Mouse (Mus musculus) embryonic facial prominence, embryonic 10.5 days (tissue): Measurements from ENCODE around the gene Gsk3a. TPM values are rescaled to one million over a fixed set of nuclear protein-coding genes. Genes with fewer than 3 reads are reported as not detected.

Experiments
- DNase-seq: peaks from one replicate; pipeline ENCODE4 v3.0.0-alpha.2; 2017; ENCODE audit warnings: low spot score
- H3K27ac ChIP-seq: fragments of 300-500 bp; sonication (generic); replicated peaks from 2 replicates; pipeline ENCODE4 v1.5.1; 2016; ENCODE audit warnings: mild to moderate bottlenecking
- H3K27me3 ChIP-seq: fragments of 300-500 bp; sonication (generic); replicated peaks from 2 replicates; pipeline ENCODE4 v1.6.1; 2016; ENCODE audit warnings: low read depth, mild to moderate bottlenecking; ENCODE audit not compliant: poor library complexity, severe bottlenecking
- H3K36me3 ChIP-seq: fragments of 300-500 bp; sonication (generic); replicated peaks from 2 replicates; pipeline ENCODE4 v1.6.1; 2016; ENCODE audit warnings: mild to moderate bottlenecking, moderate library complexity
- H3K4me1 ChIP-seq: fragments of 300-500 bp; sonication (generic); 2 replicates; pipeline ENCODE4 v1.6.1; 2016
- H3K4me3 ChIP-seq: fragments of 300-500 bp; sonication (generic); 2 replicates; pipeline ENCODE4 v1.5.1; 2016; ENCODE audit warnings: mild to moderate bottlenecking, moderate library complexity
- H3K9me3 ChIP-seq: fragments of 300-500 bp; sonication (generic); 2 replicates; pipeline ENCODE4 v1.6.1; 2016; ENCODE audit warnings: mild to moderate bottlenecking
- WGBS: fragments of 180-500 bp; shearing (Covaris S2); methylation state at CpG from one replicate; pipeline ENCODE4 v1.1.7; 2016; 5-methylcytosine and 5-hydroxymethylcytosine counted together
- polyA plus RNA-seq: library from polyadenylated mRNA; unstranded; fragments of >200 nt; fragmentation: Nextera tagmentation; extraction: Ambion mirVana; gene quantifications from 2 replicates; pipeline ENCODE4 v1.2.1, GENCODE M21; 2016

Gene Gsk3a
- polyA plus RNA-seq, 1 experiment from 2014 or later, result 10.7 TPM

GRCm38 (mm10) chr7:25203624-25204023, 34.0 kb downstream of the Gsk3a start:
- DNase-seq, result no peak
- Histone ChIP-seq H3K9me3 (no peaks in the 10 kb centered on the region), H3K4me3 (no peak overlapping the region), H3K27ac (no peak overlapping the region), H3K27me3 (no peaks in the 10 kb centered on the region), H3K4me1 (peaks cover 8% of the 10 kb centered on the region), H3K36me3 (peaks cover 51% of the 10 kb centered on the region)
- 86% methylated on average over 20 of the region's 20 CpGs for WGBS

- Histone ChIP-seq H3K36me3 (peaks cover 10% of the 10 kb centered on the region), H3K9me3 (no peaks in the 10 kb centered on the region), H3K4me1 (no peaks in the 10 kb centered on the region; the same call in 1 of the 2 replicates), H3K27me3 (no peaks in the 10 kb centered on the region), H3K27ac (no peak overlapping the region), H3K4me3 (no peak overlapping the region)
- DNase-seq, result no peak
- WGBS, result 71% methylated on average over 10 of the region's 10 CpGs
Measured at GRCm38 (mm10) chr7:25197384-25198018, 40.1 kb downstream of the Gsk3a start.

DNA sequence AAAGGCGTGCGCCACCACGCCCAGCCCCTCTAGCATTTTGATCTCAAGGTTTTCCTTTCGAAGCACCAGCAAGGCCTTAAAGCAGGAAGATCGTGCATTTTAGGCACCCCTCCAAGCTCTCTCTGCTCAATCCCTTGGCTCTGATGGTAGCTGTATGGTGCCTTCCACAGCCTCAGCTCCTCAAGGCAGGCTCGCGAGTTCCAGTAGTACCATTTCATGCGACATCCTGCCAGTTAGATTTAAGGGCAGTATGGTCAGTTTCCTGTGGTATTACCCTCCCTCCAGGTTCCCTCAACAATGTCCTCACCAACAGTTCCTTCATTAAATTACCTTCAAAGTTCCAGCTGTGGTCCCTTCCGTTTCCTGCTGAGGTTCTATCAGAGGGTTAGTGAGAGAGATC, 41.5 kb downstream of the Gsk3a start:
- no peaks in the 10 kb centered on the region for H3K9me3 ChIP-seq
- no peaks in the 10 kb centered on the region for H3K36me3 ChIP-seq
- 87% methylated on average over 9 of the region's 9 CpGs for WGBS
- H3K27ac ChIP-seq, result no peak overlapping the region
- no peak for DNase-seq
- no peaks in the 10 kb centered on the region; the same call in 1 of the 2 replicates for H3K4me1 ChIP-seq
- no peak overlapping the region for H3K4me3 ChIP-seq
- H3K27me3 ChIP-seq, result no peaks in the 10 kb centered on the region

GRCm38 (mm10) chr7:25195148-25195547, 42.5 kb downstream of the Gsk3a start:
- no peaks in the 10 kb centered on the region for H3K36me3 ChIP-seq
- H3K27me3 ChIP-seq, result no peaks in the 10 kb centered on the region
- no peak overlapping the region for H3K27ac ChIP-seq
- H3K9me3 ChIP-seq, result no peaks in the 10 kb centered on the region
- WGBS, result 77% methylated on average over 3 of the region's 3 CpGs
- no peaks in the 10 kb centered on the region; the same call in 1 of the 2 replicates for H3K4me1 ChIP-seq
- H3K4me3 ChIP-seq, result no peak overlapping the region
- DNase-seq, result no peak

GRCm38 (mm10) chr7:25192110-25192509, 45.5 kb downstream of the Gsk3a start:
- no peaks in the 10 kb centered on the region for H3K36me3 ChIP-seq
- H3K27me3 ChIP-seq, result no peaks in the 10 kb centered on the region; the same call in 1 of the 2 replicates
- no peak overlapping the region for H3K4me3 ChIP-seq
- H3K4me1 ChIP-seq, result peaks cover 3% of the 10 kb centered on the region; the same call in 1 of the 2 replicates
- H3K27ac ChIP-seq, result no peak overlapping the region
- DNase-seq, result no peak
- WGBS, result 78% methylated on average over 8 of the region's 8 CpGs
- no peaks in the 10 kb centered on the region for H3K9me3 ChIP-seq

- no peak for DNase-seq
- Histone ChIP-seq H3K9me3 (no peaks in the 10 kb centered on the region), H3K4me1 (peaks cover 3% of the 10 kb centered on the region; the same call in 1 of the 2 replicates), H3K4me3 (no peak overlapping the region), H3K27me3 (peaks cover under 1% of the 10 kb centered on the region), H3K36me3 (no peaks in the 10 kb centered on the region), H3K27ac (no peak overlapping the region)
- 88% methylated on average over 11 of the region's 11 CpGs for WGBS
Measured at GRCm38 (mm10) chr7:25190806-25191205, 46.8 kb downstream of the Gsk3a start.

DNA sequence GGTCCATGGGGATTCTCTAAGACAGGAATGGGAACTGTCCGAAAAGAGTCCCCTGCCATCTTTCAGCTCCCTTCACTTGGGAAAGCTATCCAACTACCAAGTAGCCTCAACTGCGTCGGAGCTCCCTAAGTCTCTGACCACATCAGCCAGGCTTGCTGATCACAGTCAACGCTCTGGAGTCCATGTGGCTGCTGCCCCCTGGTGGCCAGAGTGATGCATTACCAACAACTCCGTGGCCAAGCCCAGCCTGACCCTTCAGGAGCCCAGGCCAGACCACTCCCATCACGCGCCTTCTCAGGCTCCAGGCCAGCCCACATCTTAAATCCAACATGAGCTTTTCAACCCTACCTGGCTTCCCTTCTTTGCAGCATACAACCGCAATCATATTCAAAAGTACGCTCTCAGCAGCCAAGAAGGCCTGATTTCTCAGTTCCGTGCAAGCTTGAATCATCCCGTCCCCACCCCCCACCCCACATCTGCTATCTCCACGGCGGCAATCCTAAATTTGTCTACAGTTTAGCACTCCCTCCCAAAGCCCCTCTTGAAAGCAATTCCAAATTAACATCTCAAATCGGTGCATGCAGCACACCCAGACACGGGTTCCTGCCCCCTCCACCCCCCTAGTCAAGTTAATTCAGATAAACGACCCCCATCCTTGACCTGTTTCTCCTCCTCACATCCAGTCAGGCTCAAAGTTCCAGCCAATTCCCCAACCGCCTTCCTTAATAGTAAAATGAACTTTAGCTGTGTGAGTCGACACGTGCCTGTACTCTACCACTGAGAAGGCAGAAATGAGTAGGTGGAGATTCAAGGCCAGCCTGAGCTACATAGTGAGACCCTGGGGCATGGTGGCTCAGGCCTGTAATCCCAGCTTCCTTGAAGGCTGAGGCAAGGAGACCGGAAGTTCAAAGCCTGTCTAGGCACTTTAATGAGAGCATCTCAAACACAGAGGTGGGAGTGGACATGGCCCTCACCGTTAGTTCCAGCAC, 49.7 kb downstream of the Gsk3a start:
- no peaks in the 10 kb centered on the region for H3K9me3 ChIP-seq
- peaks cover 29% of the 10 kb centered on the region for H3K27me3 ChIP-seq
- 28% methylated on average over 21 of the region's 21 CpGs for WGBS
- DNase-seq, result peak; percentile 92
- H3K36me3 ChIP-seq, result no peaks in the 10 kb centered on the region
- H3K4me1 ChIP-seq, result peaks cover 3% of the 10 kb centered on the region; the same call in 1 of the 2 replicates
- H3K4me3 ChIP-seq, result no peak overlapping the region
- H3K27ac ChIP-seq, result no peak overlapping the region

- no peak overlapping the region for H3K27ac ChIP-seq
- peaks cover 68% of the 10 kb centered on the region for H3K27me3 ChIP-seq
- 84% methylated on average over 6 of the region's 6 CpGs for WGBS
Measured at GRCm38 (mm10) chr7:25184091-25184490, 53.6 kb downstream of the Gsk3a start.

GRCm38 (mm10) chr7:25181814-25182213, 55.8 kb downstream of the Gsk3a start:
- peaks cover 42% of the 10 kb centered on the region for H3K4me1 ChIP-seq
- WGBS, result 5% methylated on average over 21 of the region's 21 CpGs
- H3K27ac ChIP-seq, result no peak overlapping the region
- DNase-seq, result no peak
- peaks cover 90% of the 10 kb centered on the region for H3K27me3 ChIP-seq
- no peaks in the 10 kb centered on the region for H3K36me3 ChIP-seq
- H3K9me3 ChIP-seq, result no peaks in the 10 kb centered on the region
- H3K4me3 ChIP-seq, result peak overlapping the region; percentile 36

More at GRCm38 (mm10) chr7:25184091-25184490, 53.6 kb downstream of the Gsk3a start:
- Histone ChIP-seq H3K9me3 (no peaks in the 10 kb centered on the region), H3K4me3 (no peak overlapping the region), H3K36me3 (no peaks in the 10 kb centered on the region), H3K4me1 (peaks cover 31% of the 10 kb centered on the region)
- DNase-seq, result no peak

- Histone ChIP-seq H3K27me3 (peaks cover 95% of the 10 kb centered on the region), H3K4me3 (peak overlapping the region; percentile 36), H3K36me3 (no peaks in the 10 kb centered on the region), H3K9me3 (no peaks in the 10 kb centered on the region), H3K27ac (no peak overlapping the region), H3K4me1 (peaks cover 42% of the 10 kb centered on the region)
- peak; percentile 74 for DNase-seq
- WGBS, result under 1% methylated on average over 15 of the region's 15 CpGs
Measured at GRCm38 (mm10) chr7:25181331-25181790, 56.3 kb downstream of the Gsk3a start.

DNA sequence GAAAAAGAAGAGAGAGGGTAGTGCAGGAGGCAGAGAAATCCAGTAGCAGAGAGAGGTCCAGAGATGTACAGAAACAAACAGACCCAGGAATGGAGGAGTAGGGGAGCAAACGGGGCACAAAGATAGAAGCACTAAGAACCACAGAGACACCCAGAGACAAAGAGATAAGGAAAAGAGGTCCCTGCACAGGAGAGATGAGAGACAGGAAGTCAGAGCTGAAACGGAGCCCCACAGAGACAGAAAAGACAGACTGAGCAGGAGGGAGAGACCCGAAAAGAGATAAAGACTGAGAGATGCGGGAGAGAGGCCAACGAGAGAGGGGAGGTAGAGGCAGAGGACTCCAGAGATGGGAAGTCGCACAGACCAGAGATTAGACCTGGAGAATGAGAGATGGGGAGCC, 57.1 kb downstream of the Gsk3a start:
- Histone ChIP-seq H3K27ac (no peak overlapping the region), H3K4me3 (peak overlapping the region; percentile 69), H3K27me3 (peaks cover 100% of the 10 kb centered on the region), H3K36me3 (no peaks in the 10 kb centered on the region), H3K4me1 (peaks cover 42% of the 10 kb centered on the region), H3K9me3 (no peaks in the 10 kb centered on the region)
- DNase-seq, result no peak
- 4% methylated on average over 6 of the region's 6 CpGs for WGBS

GRCm38 (mm10) chr7:25179606-25180161, 58.0 kb downstream of the Gsk3a start, which contains the start of gene Pou2f2:
Gene Pou2f2, minus strand, starts transcription at chr7:25179726.
- Histone ChIP-seq H3K27me3 (peaks cover 96% of the 10 kb centered on the region), H3K4me3 (peak within 1 kb of the TSS; percentile 69), H3K27ac (peak within 1 kb of the TSS; percentile 80), H3K4me1 (peaks cover 45% of the 10 kb centered on the region), H3K9me3 (no peaks in the 10 kb centered on the region), H3K36me3 (no peaks in the 10 kb centered on the region)
- peak; percentile 91 for DNase-seq
- 1% methylated on average over 50 of the region's 56 CpGs for WGBS
